Mouse (Mus musculus): ENCODE data around the gene Dgcr2. TPM values are rescaled to one million over a fixed set of nuclear protein-coding genes. Genes with fewer than 3 reads are reported as not detected.

The Dgcr2 gene
- polyA plus RNA-seq, 1 experiment from 2014 or later, result 110 TPM

- ATAC-seq, result no peak
- no peaks in the 10 kb centered on the region for H3K36me3 ChIP-seq (ENCODE audit: control insufficient read depth, insufficient read depth)
- 3% methylated on average over 20 of the region's 20 CpGs for WGBS
- H3K4me1 ChIP-seq (replicated peaks; ENCODE audit: control insufficient read depth, insufficient read depth, low read length), result peaks cover 23% of the 10 kb centered on the region
- no peak overlapping the region for H3K4me3 ChIP-seq (replicated peaks; ENCODE audit: low read length)
- no peaks in the 10 kb centered on the region for H3K9me3 ChIP-seq (ENCODE audit: control insufficient read depth, low read length)
- H3K4me2 ChIP-seq (ENCODE audit: low read length), result no peak overlapping the region
- H3K9ac ChIP-seq (replicated peaks; ENCODE audit: low read depth, low read length), result peak overlapping the region; percentile 85; the same call in 1 of the 2 replicates
- peaks cover 21% of the 10 kb centered on the region for H3K27me3 ChIP-seq (replicated peaks; ENCODE audit: control insufficient read depth, insufficient read depth, low read length)
- H3K27ac ChIP-seq (ENCODE audit: low read length), result no peak overlapping the region
These were observed 22.2 kb upstream of the Dgcr2 start for GRCm38 (mm10) chr16:17920586-17920985.

GRCm38 (mm10) chr16:17914307-17915249, 16.2 kb upstream of the Dgcr2 start, which contains the start of gene Gsc2:
Gene Gsc2 (minus strand): TSS chr16:17915059.
- H3K36me3 ChIP-seq (ENCODE audit: control insufficient read depth, insufficient read depth), result no peaks in the 10 kb centered on the region
- peaks cover 22% of the 10 kb centered on the region for H3K4me1 ChIP-seq (replicated peaks; ENCODE audit: control insufficient read depth, insufficient read depth, low read length)
- peak within 1 kb of the TSS; percentile 52 for H3K4me2 ChIP-seq (ENCODE audit: low read length)
- H3K27ac ChIP-seq (ENCODE audit: low read length), result no peak within 1 kb of the TSS
- H3K4me3 ChIP-seq (replicated peaks; ENCODE audit: low read length), result peak within 1 kb of the TSS; percentile 36
- WGBS, result under 1% methylated on average over 103 of the region's 106 CpGs
- H3K27me3 ChIP-seq (replicated peaks; ENCODE audit: control insufficient read depth, insufficient read depth, low read length), result peaks cover 59% of the 10 kb centered on the region
- no peaks in the 10 kb centered on the region for H3K9me3 ChIP-seq (ENCODE audit: control insufficient read depth, low read length)
- H3K9ac ChIP-seq (replicated peaks; ENCODE audit: low read depth, low read length), result peak within 1 kb of the TSS; percentile 26
- peak; percentile 18; the same call in 1 of the 2 replicates for ATAC-seq

GRCm38 (mm10) chr16:17911052-17911595, 12.8 kb upstream of the Dgcr2 start, which contains the start of gene Ess2:
Gene Ess2 (minus strand): TSS chr16:17911348.
- under 1% methylated on average over 35 of the region's 35 CpGs for WGBS

GRCm38 (mm10) chr16:17896091-17896490, 2.3 kb downstream of the Dgcr2 start:
- no peaks in the 10 kb centered on the region for H3K9me3 ChIP-seq (ENCODE audit: control insufficient read depth, low read length)
- no peak overlapping the region for H3K9ac ChIP-seq (replicated peaks; ENCODE audit: low read depth, low read length)
- H3K4me2 ChIP-seq (ENCODE audit: low read length), result no peak overlapping the region
- peaks cover 6% of the 10 kb centered on the region; the same call in 1 of the 2 replicates for H3K36me3 ChIP-seq (ENCODE audit: control insufficient read depth, insufficient read depth)
- no peak overlapping the region for H3K4me3 ChIP-seq (replicated peaks; ENCODE audit: low read length)
- no peak overlapping the region for H3K27ac ChIP-seq (ENCODE audit: low read length)
- no peak for ATAC-seq
- H3K4me1 ChIP-seq (replicated peaks; ENCODE audit: control insufficient read depth, insufficient read depth, low read length), result peaks cover 9% of the 10 kb centered on the region
- H3K27me3 ChIP-seq (replicated peaks; ENCODE audit: control insufficient read depth, insufficient read depth, low read length), result no peaks in the 10 kb centered on the region

More at GRCm38 (mm10) chr16:17911052-17911595, 12.8 kb upstream of the Dgcr2 start, which contains the start of gene Ess2:
- H3K27me3 ChIP-seq (replicated peaks; ENCODE audit: control insufficient read depth, insufficient read depth, low read length), result peaks cover 43% of the 10 kb centered on the region
- ATAC-seq, result peak; percentile 96
- peaks cover 12% of the 10 kb centered on the region for H3K36me3 ChIP-seq (ENCODE audit: control insufficient read depth, insufficient read depth)
- peaks cover 22% of the 10 kb centered on the region for H3K4me1 ChIP-seq (replicated peaks; ENCODE audit: control insufficient read depth, insufficient read depth, low read length)
- peak within 1 kb of the TSS; percentile 80 for H3K4me2 ChIP-seq (ENCODE audit: low read length)
- no peaks in the 10 kb centered on the region for H3K9me3 ChIP-seq (ENCODE audit: control insufficient read depth, low read length)
- peak within 1 kb of the TSS; percentile 75 for H3K4me3 ChIP-seq (replicated peaks; ENCODE audit: low read length)
- peak within 1 kb of the TSS; percentile 75 for H3K9ac ChIP-seq (replicated peaks; ENCODE audit: low read depth, low read length)
- H3K27ac ChIP-seq (ENCODE audit: low read length), result peak within 1 kb of the TSS; percentile 70; the same call in 1 of the 2 replicates

GRCm38 (mm10) chr16:17893923-17894322, 4.4 kb downstream of the Dgcr2 start, which contains the start of gene Tssk1:
Gene Tssk1 (plus strand): TSS chr16:17894223.
- no peak within 1 kb of the TSS for H3K4me3 ChIP-seq (replicated peaks; ENCODE audit: low read length)
- H3K27me3 ChIP-seq (replicated peaks; ENCODE audit: control insufficient read depth, insufficient read depth, low read length), result no peaks in the 10 kb centered on the region
- no peak within 1 kb of the TSS for H3K27ac ChIP-seq (ENCODE audit: low read length)
- H3K4me2 ChIP-seq (ENCODE audit: low read length), result no peak within 1 kb of the TSS
- H3K4me1 ChIP-seq (replicated peaks; ENCODE audit: control insufficient read depth, insufficient read depth, low read length), result peaks cover 24% of the 10 kb centered on the region
- no peaks in the 10 kb centered on the region for H3K36me3 ChIP-seq (ENCODE audit: control insufficient read depth, insufficient read depth)
- no peak for ATAC-seq
- no peaks in the 10 kb centered on the region for H3K9me3 ChIP-seq (ENCODE audit: control insufficient read depth, low read length)
- 86% methylated on average over 2 of the region's 2 CpGs for WGBS
- H3K9ac ChIP-seq (replicated peaks; ENCODE audit: low read depth, low read length), result no peak within 1 kb of the TSS

GRCm38 (mm10) chr16:17892606-17893005, 5.8 kb downstream of the Dgcr2 start:
- ATAC-seq, result no peak
- H3K9me3 ChIP-seq (ENCODE audit: control insufficient read depth, low read length), result no peaks in the 10 kb centered on the region
- H3K36me3 ChIP-seq (ENCODE audit: control insufficient read depth, insufficient read depth), result no peaks in the 10 kb centered on the region
- WGBS, result 57% methylated on average over 3 of the region's 3 CpGs
- no peak overlapping the region for H3K4me3 ChIP-seq (replicated peaks; ENCODE audit: low read length)
- H3K4me2 ChIP-seq (ENCODE audit: low read length), result no peak overlapping the region
- no peak overlapping the region for H3K27ac ChIP-seq (ENCODE audit: low read length)
- no peaks in the 10 kb centered on the region for H3K27me3 ChIP-seq (replicated peaks; ENCODE audit: control insufficient read depth, insufficient read depth, low read length)
- H3K4me1 ChIP-seq (replicated peaks; ENCODE audit: control insufficient read depth, insufficient read depth, low read length), result peaks cover 24% of the 10 kb centered on the region
- no peak overlapping the region for H3K9ac ChIP-seq (replicated peaks; ENCODE audit: low read depth, low read length)

- H3K4me1 ChIP-seq (replicated peaks; ENCODE audit: control insufficient read depth, insufficient read depth, low read length), result peaks cover 26% of the 10 kb centered on the region
- peak within 1 kb of the TSS; percentile 87 for H3K4me2 ChIP-seq (ENCODE audit: low read length)
- no peaks in the 10 kb centered on the region for H3K9me3 ChIP-seq (ENCODE audit: control insufficient read depth, low read length)
- ATAC-seq, result peak; percentile 97
- peak within 1 kb of the TSS; percentile 99 for H3K9ac ChIP-seq (replicated peaks; ENCODE audit: low read depth, low read length)
- under 1% methylated on average over 36 of the region's 38 CpGs for WGBS
- peak within 1 kb of the TSS; percentile 92 for H3K27ac ChIP-seq (ENCODE audit: low read length)
- H3K4me3 ChIP-seq (replicated peaks; ENCODE audit: low read length), result peak within 1 kb of the TSS; percentile 87
- no peaks in the 10 kb centered on the region for H3K27me3 ChIP-seq (replicated peaks; ENCODE audit: control insufficient read depth, insufficient read depth, low read length)
- no peaks in the 10 kb centered on the region for H3K36me3 ChIP-seq (ENCODE audit: control insufficient read depth, insufficient read depth)
These were observed 6.8 kb downstream of the Dgcr2 start, which contains the start of gene Gm20518 for GRCm38 (mm10) chr16:17891567-17891959. Gene Gm20518 (minus strand): TSS chr16:17891671.

GRCm38 (mm10) chr16:17890917-17891566, 7.3 kb downstream of the Dgcr2 start:
- H3K9me3 ChIP-seq (ENCODE audit: control insufficient read depth, low read length), result no peaks in the 10 kb centered on the region
- H3K36me3 ChIP-seq (ENCODE audit: control insufficient read depth, insufficient read depth), result no peaks in the 10 kb centered on the region
- ATAC-seq, result peak; percentile 49
- WGBS, result 1% methylated on average over 42 of the region's 44 CpGs
- H3K4me3 ChIP-seq (replicated peaks; ENCODE audit: low read length), result peak overlapping the region; percentile 87
- H3K9ac ChIP-seq (replicated peaks; ENCODE audit: low read depth, low read length), result peak overlapping the region; percentile 99
- no peaks in the 10 kb centered on the region for H3K27me3 ChIP-seq (replicated peaks; ENCODE audit: control insufficient read depth, insufficient read depth, low read length)
- peaks cover 29% of the 10 kb centered on the region for H3K4me1 ChIP-seq (replicated peaks; ENCODE audit: control insufficient read depth, insufficient read depth, low read length)
- peak overlapping the region; percentile 87 for H3K4me2 ChIP-seq (ENCODE audit: low read length)
- H3K27ac ChIP-seq (ENCODE audit: low read length), result peak overlapping the region; percentile 92

- H3K36me3 ChIP-seq (ENCODE audit: control insufficient read depth, insufficient read depth), result no peaks in the 10 kb centered on the region
- H3K4me2 ChIP-seq (ENCODE audit: low read length), result peak overlapping the region; percentile 87
- 41% methylated on average over 2 of the region's 2 CpGs for WGBS
- no peaks in the 10 kb centered on the region for H3K9me3 ChIP-seq (ENCODE audit: control insufficient read depth, low read length)
- H3K27me3 ChIP-seq (replicated peaks; ENCODE audit: control insufficient read depth, insufficient read depth, low read length), result no peaks in the 10 kb centered on the region
- no peak for ATAC-seq
- peaks cover 35% of the 10 kb centered on the region for H3K4me1 ChIP-seq (replicated peaks; ENCODE audit: control insufficient read depth, insufficient read depth, low read length)
- H3K4me3 ChIP-seq (replicated peaks; ENCODE audit: low read length), result peak overlapping the region; percentile 87
- H3K9ac ChIP-seq (replicated peaks; ENCODE audit: low read depth, low read length), result peak overlapping the region; percentile 99
- H3K27ac ChIP-seq (ENCODE audit: low read length), result no peak overlapping the region
These were observed 8.0 kb downstream of the Dgcr2 start for GRCm38 (mm10) chr16:17890342-17890727.
